Mouse (Mus musculus) heart, adult 2 months (tissue): ENCODE data around the gene Atf3. TPM values are rescaled to one million over a fixed set of nuclear protein-coding genes. Genes with fewer than 3 reads are reported as not detected.

Source experiments
- DNase-seq, 2 experiments: peaks; one replicate each; pipeline ENCODE4 v3.0.0; 2021
- H3K27ac ChIP-seq: fragments of 200-600 bp; 2 replicates; pipeline ENCODE4 v1.8.1; 2022
- H3K27me3 ChIP-seq: fragments of 200-500 bp; 2 replicates; pipeline ENCODE4 v1.6.1; 2012; ENCODE audit warnings: mild to moderate bottlenecking, low read length, inconsistent platforms, mixed read lengths; ENCODE audit not compliant: control insufficient read depth, insufficient read depth
- H3K36me3 ChIP-seq: fragments of 200-500 bp; 2 replicates; pipeline ENCODE4 v1.6.1; 2012; ENCODE audit warnings: low read length, inconsistent platforms; ENCODE audit not compliant: control insufficient read depth, insufficient read depth
- H3K4me1 ChIP-seq: fragments of 200-500 bp; 2 replicates; pipeline ENCODE4 v1.6.1; 2011; ENCODE audit warnings: low read length; ENCODE audit not compliant: control insufficient read depth, insufficient read depth
- H3K4me3 ChIP-seq: fragments of 200-600 bp; 2 replicates; pipeline ENCODE4 v1.8.1; 2022
- H3K79me2 ChIP-seq: fragments of 200-500 bp; replicated peaks from 2 replicates; pipeline ENCODE4 v1.6.1; 2012; ENCODE audit warnings: mild to moderate bottlenecking, inconsistent platforms, low read length, moderate library complexity, mixed read lengths; ENCODE audit not compliant: control insufficient read depth, insufficient read depth
- H3K9ac ChIP-seq: fragments of 200-500 bp; 2 replicates; pipeline ENCODE4 v1.6.1; 2012; ENCODE audit warnings: low read depth, mild to moderate bottlenecking, control low read depth, inconsistent platforms, low read length, mixed read lengths
- CTCF ChIP-seq: fragments of 200-600 bp; IDR thresholded peaks from 2 replicates; pipeline ENCODE4 v1.8.1; 2022; ENCODE audit warnings: antibody characterized with exemption, mild to moderate bottlenecking, moderate library complexity
- EP300 ChIP-seq: fragments of 200-500 bp; IDR thresholded peaks from 2 replicates; pipeline ENCODE4 v1.6.1; 2011; ENCODE audit warnings: low read depth, low read length, control low read depth; ENCODE audit not compliant: insufficient read depth
- POLR2A ChIP-seq: fragments of 200-500 bp; IDR thresholded peaks from 2 replicates; pipeline ENCODE4 v1.6.1; 2011; ENCODE audit warnings: mild to moderate bottlenecking, low read depth, low read length, control low read depth; ENCODE audit not compliant: insufficient read depth
- WGBS: fragments of 180-500 bp; shearing (Covaris S2); methylation state at CpG from one replicate; pipeline ENCODE4 v1.1.7; 2018; 5-methylcytosine and 5-hydroxymethylcytosine counted together
- intact Hi-C: fragments of 180-260 bp; cut with DNase I; formaldehyde crosslinking; loops from one replicate; pipeline ENCODE4 v1.15.1; 2025
- polyA plus RNA-seq: library from polyadenylated mRNA; depleted of rRNA; stranded (reverse); fragments of >200 nt; gene quantifications from 2 replicates; pipeline ENCODE4 v1.2.3, GENCODE M21; 2012
- total RNA-seq, 2 experiments: library from RNA; stranded (reverse); gene quantifications; 2 replicates each; pipeline ENCODE4 v1.2.3; 2021

The Atf3 gene
- total and polyA plus RNA-seq, 3 experiments = 3.6 to 11.5 (median 11.0) TPM

- intact Hi-C loops = no loop called here
- 0 out of 2 replicates have a peak, but pooled peaks have one; percentile 29 for TF ChIP-seq POLR2A
- no peak for TF ChIP-seq EP300
- H3K4me1 ChIP-seq = peaks cover 4% of the 10 kb centered on the region
- H3K9ac ChIP-seq = peak overlapping the region; percentile 43
- peak; percentile 64 to 68 for DNase-seq
- H3K36me3 ChIP-seq = no peaks in the 10 kb centered on the region
- H3K79me2 ChIP-seq = no peaks in the 10 kb centered on the region
- 4% methylated on average over 16 of the region's 16 CpGs for WGBS
- peak overlapping the region; percentile 82 for H3K27ac ChIP-seq
- no peaks in the 10 kb centered on the region for H3K27me3 ChIP-seq
- peak overlapping the region; percentile 48 for H3K4me3 ChIP-seq
These were observed 32.0 kb downstream of the Atf3 start for GRCm38 (mm10) chr1:191185761-191186385.

DNA sequence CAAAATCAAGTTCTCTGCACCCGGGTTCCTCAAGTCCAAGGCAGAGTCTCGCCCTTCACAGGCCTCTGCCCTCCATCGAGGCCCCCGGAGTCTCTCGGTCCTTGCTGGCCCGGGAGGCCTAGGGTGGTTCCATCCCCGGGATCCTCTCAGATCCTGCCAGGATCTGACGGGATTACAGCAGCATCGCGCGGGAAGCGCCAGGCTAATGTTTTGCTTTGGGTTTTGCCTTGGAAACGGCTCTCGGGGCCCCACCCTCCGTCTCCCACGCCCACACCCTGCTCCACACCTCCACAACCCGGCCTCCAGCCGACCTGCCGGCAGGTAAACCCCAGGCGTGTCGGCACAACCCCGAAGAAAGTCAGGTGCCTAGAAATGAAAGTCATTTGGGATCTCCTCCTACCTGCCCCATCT lies 33.0 kb downstream of the Atf3 start:
- Histone ChIP-seq H3K36me3 (no peaks in the 10 kb centered on the region), H3K79me2 (no peaks in the 10 kb centered on the region), H3K4me3 (peak overlapping the region; percentile 48), H3K4me1 (peaks cover 6% of the 10 kb centered on the region), H3K27ac (peak overlapping the region; percentile 82; the same call in 1 of the 2 replicates), H3K9ac (peak overlapping the region; percentile 79), H3K27me3 (no peaks in the 10 kb centered on the region)
- peak; percentile 67 to 68 for DNase-seq
- 7% methylated on average over 22 of the region's 22 CpGs for WGBS
- TF ChIP-seq POLR2A = no peak
- no peak for TF ChIP-seq CTCF
- no peak for TF ChIP-seq EP300
- intact Hi-C loops = loop anchor here (5.0 kb wide), 4 partner anchors 92 to 377 kb away; partner anchors contain the start of genes Angel2 and Flvcr1

DNA sequence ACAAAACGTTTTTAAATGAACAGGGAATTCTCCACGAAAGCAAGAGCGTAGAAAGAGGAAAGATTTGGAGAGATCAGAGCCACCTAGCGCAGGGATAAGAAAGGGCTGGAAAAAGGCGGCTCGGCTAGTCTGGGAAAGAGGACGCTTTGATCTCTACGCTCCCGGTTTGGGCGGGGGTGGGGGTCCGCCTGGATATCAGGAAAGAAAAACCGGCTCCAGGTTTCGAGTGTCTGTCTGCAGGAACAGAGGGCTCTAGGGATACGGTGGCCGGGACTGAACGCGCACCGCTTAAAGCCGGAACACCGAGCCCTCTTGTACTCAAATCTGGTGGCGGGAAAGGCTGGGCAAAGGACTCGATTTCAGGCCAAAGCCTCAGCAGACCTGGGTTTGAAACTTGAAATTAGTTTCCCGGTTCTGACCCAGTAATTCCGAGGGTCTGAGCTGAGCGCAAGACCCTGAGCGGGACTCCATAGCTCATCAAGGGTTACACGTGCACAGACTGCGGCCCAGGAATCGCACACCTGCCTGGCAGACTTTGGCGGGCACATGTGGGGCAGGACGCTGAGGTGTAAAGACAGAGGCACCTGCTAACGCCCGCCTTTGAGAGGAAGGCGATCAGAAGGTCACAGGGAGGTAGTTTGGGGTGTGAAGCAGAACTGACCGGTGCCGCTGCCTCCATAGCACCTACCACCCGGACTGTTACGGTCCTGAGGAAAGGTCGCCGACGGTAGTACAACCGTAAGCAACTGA lies 33.6 kb downstream of the Atf3 start:
- Histone ChIP-seq H3K9ac (peak overlapping the region; percentile 79), H3K27me3 (no peaks in the 10 kb centered on the region), H3K36me3 (no peaks in the 10 kb centered on the region), H3K27ac (peak overlapping the region; percentile 82), H3K79me2 (no peaks in the 10 kb centered on the region), H3K4me3 (peak overlapping the region; percentile 48), H3K4me1 (peaks cover 6% of the 10 kb centered on the region)
- intact Hi-C loops = loop anchor here (5.0 kb wide), 4 partner anchors 93 to 378 kb away; partner anchors contain the start of genes Angel2 and Flvcr1
- 10% methylated on average over 42 of the region's 42 CpGs for WGBS
- peak; percentile 52 to 64 for DNase-seq
- TF ChIP-seq EP300 (no peak), CTCF (peak; percentile 31), POLR2A (no peak)

- WGBS = under 1% methylated on average over 67 of the region's 67 CpGs
These were observed 34.4 kb downstream of the Atf3 start for GRCm38 (mm10) chr1:191183163-191184065.

GRCm38 (mm10) chr1:191182431-191183162 lies 35.2 kb downstream of the Atf3 start:
- WGBS = under 1% methylated on average over 61 of the region's 61 CpGs
- peak overlapping the region; percentile 81 for H3K4me3 ChIP-seq
- no peaks in the 10 kb centered on the region for H3K79me2 ChIP-seq
- no peaks in the 10 kb centered on the region for H3K36me3 ChIP-seq
- DNase-seq = peak; percentile 83 to 86
- intact Hi-C loops = loop anchor here (1.0 to 5.0 kb wide), 6 partner anchors 42 to 380 kb away; partner anchors contain the start of genes Angel2 and Flvcr1
- TF ChIP-seq CTCF (peak; percentile 65), EP300 (peak; percentile 67; the same call in 1 of the 2 replicates), POLR2A (0 out of 2 replicates have a peak, but pooled peaks have one; percentile 36)
- peaks cover 8% of the 10 kb centered on the region for H3K4me1 ChIP-seq
- peak overlapping the region; percentile 84 for H3K9ac ChIP-seq
- H3K27ac ChIP-seq = peak overlapping the region; percentile 99
- H3K27me3 ChIP-seq = no peaks in the 10 kb centered on the region

More at GRCm38 (mm10) chr1:191183163-191184065, 34.4 kb downstream of the Atf3 start:
- peak; percentile 99 for DNase-seq
- no peaks in the 10 kb centered on the region for H3K27me3 ChIP-seq
- TF ChIP-seq CTCF = no peak
- TF ChIP-seq EP300 = peak; percentile 91; the same call in 1 of the 2 replicates
- peak; percentile 99 for TF ChIP-seq POLR2A
- no peaks in the 10 kb centered on the region for H3K79me2 ChIP-seq
- no peaks in the 10 kb centered on the region for H3K36me3 ChIP-seq
- H3K27ac ChIP-seq = peak overlapping the region; percentile 99
- peaks cover 6% of the 10 kb centered on the region for H3K4me1 ChIP-seq
- intact Hi-C loops = loop anchor here (1.0 to 5.0 kb wide), 6 partner anchors 41 to 379 kb away; partner anchors contain the start of genes Angel2 and Flvcr1
- H3K9ac ChIP-seq = peak overlapping the region; percentile 84
- peak overlapping the region; percentile 81 for H3K4me3 ChIP-seq
